Mouse (Mus musculus) left cerebral cortex, adult 18-20 months (tissue): ENCODE results near the gene Egfr. TPM values are rescaled to one million over a fixed set of nuclear protein-coding genes. Genes with fewer than 3 reads are reported as not detected.

Experiments
- DNase-seq, 2 experiments: peaks; one replicate each; pipeline ENCODE4 v3.0.0; 2021 to 2022; ENCODE audit warnings: low spot score in 2 of 2, mixed read lengths in 1 of 2
- total RNA-seq, 2 experiments: library from RNA; stranded (reverse); gene quantifications; 2 replicates each; pipeline ENCODE4 v1.2.3; 2021

Gene Egfr
- total RNA-seq, 2 experiments from 2014 or later: 10.0 to 14.6 TPM

GRCm38 (mm10) chr11:16823830-16824545 is 72.0 kb downstream of the Egfr start:
- no peak for DNase-seq

- no peak for DNase-seq
Observed at GRCm38 (mm10) chr11:16829468-16829867, 77.5 kb downstream of the Egfr start.

GRCm38 (mm10) chr11:16830531-16831227 is 78.7 kb downstream of the Egfr start:
- no peak for DNase-seq

GRCm38 (mm10) chr11:16831974-16832464 is 80.0 kb downstream of the Egfr start:
- DNase-seq: peak; percentile 25 to 32

- DNase-seq: no peak
Observed at GRCm38 (mm10) chr11:16838772-16839171, 86.8 kb downstream of the Egfr start.

GRCm38 (mm10) chr11:16842924-16843323 is 90.9 kb downstream of the Egfr start:
- DNase-seq: no peak

- no peak for DNase-seq
Observed at GRCm38 (mm10) chr11:16843889-16844568, 92.0 kb downstream of the Egfr start.

GRCm38 (mm10) chr11:16848881-16849280 is 96.9 kb downstream of the Egfr start:
- no peak for DNase-seq

- no peak for DNase-seq
Observed at GRCm38 (mm10) chr11:16851361-16851760, 99.4 kb downstream of the Egfr start.

- DNase-seq: no peak
Observed at GRCm38 (mm10) chr11:16854111-16854510, 102.1 kb downstream of the Egfr start.

GRCm38 (mm10) chr11:16857346-16857745 is 105.3 kb downstream of the Egfr start:
- DNase-seq: no peak

- peak; percentile 36 to 47 for DNase-seq
Observed at GRCm38 (mm10) chr11:16861037-16861436, 109.0 kb downstream of the Egfr start.

- no peak for DNase-seq
Observed at GRCm38 (mm10) chr11:16863547-16863946, 111.5 kb downstream of the Egfr start.

GRCm38 (mm10) chr11:16864980-16865561 is 113.1 kb downstream of the Egfr start:
- no peak for DNase-seq

GRCm38 (mm10) chr11:16868051-16868450 is 116.0 kb downstream of the Egfr start:
- no peak for DNase-seq

- DNase-seq: no peak
Observed at GRCm38 (mm10) chr11:16869506-16869905, 117.5 kb downstream of the Egfr start.

GRCm38 (mm10) chr11:16871120-16871519 is 119.1 kb downstream of the Egfr start:
- DNase-seq: peak in 1 of 2 experiments; percentile 25

- DNase-seq: no peak
Observed at GRCm38 (mm10) chr11:16877676-16878378, 125.8 kb downstream of the Egfr start.

- DNase-seq: no peak
Observed at GRCm38 (mm10) chr11:16881932-16882331, 129.9 kb downstream of the Egfr start.

GRCm38 (mm10) chr11:16886152-16886551 is 134.1 kb downstream of the Egfr start:
- DNase-seq: no peak

GRCm38 (mm10) chr11:16888086-16888485 is 136.1 kb downstream of the Egfr start:
- no peak for DNase-seq
